Mouse (Mus musculus) thymus, postnatal 36 days (tissue): ENCODE results near the gene Ccdc77.
"Not testable (repeated sequence)": the region's sequence is repeated elsewhere in the genome, so short reads cannot be mapped to it uniquely, and the experiment has no call there.

Source experiments
- DNase-seq, 2 experiments: peaks; one replicate each; pipeline ENCODE4 v3.0.0; 2022; ENCODE audit warnings: mixed read lengths in 2 of 2

The Ccdc77 gene

GRCm38 (mm10) chr6:120309338-120309737, 54.8 kb downstream of the Ccdc77 start:
- no peak for DNase-seq

- no peak for DNase-seq
Measured at GRCm38 (mm10) chr6:120306859-120307594, 57.1 kb downstream of the Ccdc77 start.

DNA sequence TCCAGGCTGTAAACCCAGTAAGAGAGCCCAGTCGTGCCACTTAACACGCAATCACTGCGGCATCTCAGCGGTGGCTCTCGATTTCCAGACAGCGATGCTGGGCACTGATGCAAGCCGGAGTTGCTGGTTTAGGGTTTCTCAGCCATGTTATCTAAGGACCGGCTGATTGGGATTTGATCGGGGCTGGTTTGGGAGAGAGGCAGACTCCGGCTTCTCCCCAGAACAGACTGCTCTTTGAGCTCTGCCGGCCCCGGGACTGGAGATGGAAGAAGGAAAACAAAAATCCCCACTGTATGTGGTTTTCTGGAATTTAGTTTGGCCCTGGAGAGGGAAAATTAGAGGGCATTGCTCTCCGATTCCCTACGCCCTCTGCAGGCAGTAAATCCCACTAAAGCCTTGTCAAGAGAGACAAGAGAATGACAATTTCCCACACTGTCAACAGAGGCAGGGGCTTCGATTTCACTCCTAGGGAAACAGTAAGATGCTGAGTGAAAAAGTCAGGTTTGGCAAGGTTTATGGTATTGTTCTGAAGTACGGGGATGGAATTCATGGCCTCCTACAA, 61.3 kb downstream of the Ccdc77 start:
- no peak for DNase-seq

DNA sequence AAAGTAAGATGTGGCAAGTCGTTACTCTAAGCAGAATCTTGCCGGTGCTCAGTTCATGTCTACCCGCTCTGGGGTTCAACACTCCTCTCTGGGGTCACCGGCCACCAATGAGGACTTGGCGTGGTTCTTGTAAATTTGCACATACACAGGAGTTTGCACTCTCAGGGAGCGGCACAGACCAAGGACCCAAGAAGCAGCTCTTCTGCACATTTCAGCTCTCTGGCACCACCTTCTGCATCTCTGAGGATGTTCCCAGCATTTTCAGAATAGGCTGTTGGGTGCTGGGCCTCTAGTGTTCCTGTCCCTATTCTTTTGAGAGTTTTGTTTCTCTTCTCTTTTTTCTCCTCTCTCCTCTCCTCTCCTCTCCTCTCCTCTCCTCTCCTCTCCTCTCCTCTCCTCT, 63.0 kb downstream of the Ccdc77 start:
- DNase-seq: peak; percentile 20 to 28

DNA sequence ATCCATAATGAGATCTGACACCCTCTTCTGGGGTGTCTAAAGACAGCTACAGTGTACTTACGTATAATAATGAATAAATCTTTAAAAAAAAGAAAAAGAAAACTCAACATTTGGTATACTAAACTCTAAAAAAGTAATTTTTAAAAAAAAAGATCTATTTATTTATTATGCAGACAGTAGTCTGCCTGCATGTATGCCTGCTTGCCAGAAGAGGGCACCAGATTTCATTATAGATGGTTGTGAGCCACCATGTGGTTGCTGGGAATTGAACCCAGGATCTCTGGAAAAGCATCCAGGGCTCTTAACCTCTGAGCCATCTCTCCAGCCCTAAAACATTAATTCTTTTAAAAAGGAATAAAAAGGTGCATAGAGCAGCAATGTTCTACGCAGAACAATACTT, 67.6 kb downstream of the Ccdc77 start:
- DNase-seq: not testable (repeated sequence)

- peak; percentile 31 to 51 for DNase-seq
Measured at GRCm38 (mm10) chr6:120294785-120295133, 69.4 kb downstream of the Ccdc77 start.

DNA sequence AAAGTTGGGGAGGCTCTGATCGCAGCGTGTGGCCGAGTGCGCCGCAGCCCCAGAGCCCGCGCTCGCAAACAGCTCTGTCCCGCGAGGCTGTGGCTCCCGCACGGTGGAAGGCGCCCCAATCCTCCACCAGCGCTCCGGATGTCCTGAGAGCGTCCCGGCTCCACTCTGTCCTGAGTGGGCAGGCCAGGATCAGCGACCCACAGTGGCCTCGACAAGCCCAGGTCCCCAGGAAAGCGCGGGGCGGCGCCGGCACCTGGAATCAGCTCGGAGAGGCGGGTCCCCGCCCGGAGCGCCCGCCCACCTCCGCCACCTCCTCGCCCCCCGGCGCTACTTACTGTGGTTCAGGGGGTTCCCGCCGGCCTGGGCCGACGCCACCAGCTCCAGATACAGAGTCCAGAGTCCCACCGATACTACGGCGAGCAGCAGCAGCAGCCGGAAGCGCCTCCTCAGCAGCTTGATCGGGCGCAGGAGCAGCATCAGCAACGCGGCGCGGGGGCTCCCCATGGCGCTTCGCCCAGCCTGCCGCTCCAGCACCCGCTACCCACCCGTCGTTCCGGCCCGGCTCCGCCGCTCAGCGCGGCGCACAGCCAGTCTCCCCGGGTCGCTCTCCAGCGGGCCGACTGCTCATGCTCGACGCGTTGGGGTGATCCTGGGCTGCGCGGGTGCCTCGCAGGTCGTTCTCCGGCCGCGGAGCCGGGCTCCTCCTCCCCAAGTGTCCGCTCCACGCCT, 70.0 kb downstream of the Ccdc77 start, which contains the start of the genes D330020A13Rik and B4galnt3:
Gene D330020A13Rik, plus strand, starts transcription at position 309 of the 729 bp plus-strand sequence.
Gene B4galnt3, minus strand, starts transcription at position 504 of the 729 bp plus-strand sequence.
- peak; percentile 49 to 56 for DNase-seq

GRCm38 (mm10) chr6:120291396-120292009, 72.7 kb downstream of the Ccdc77 start:
- DNase-seq: no peak

GRCm38 (mm10) chr6:120289430-120289829, 74.7 kb downstream of the Ccdc77 start:
- DNase-seq: no peak

DNA sequence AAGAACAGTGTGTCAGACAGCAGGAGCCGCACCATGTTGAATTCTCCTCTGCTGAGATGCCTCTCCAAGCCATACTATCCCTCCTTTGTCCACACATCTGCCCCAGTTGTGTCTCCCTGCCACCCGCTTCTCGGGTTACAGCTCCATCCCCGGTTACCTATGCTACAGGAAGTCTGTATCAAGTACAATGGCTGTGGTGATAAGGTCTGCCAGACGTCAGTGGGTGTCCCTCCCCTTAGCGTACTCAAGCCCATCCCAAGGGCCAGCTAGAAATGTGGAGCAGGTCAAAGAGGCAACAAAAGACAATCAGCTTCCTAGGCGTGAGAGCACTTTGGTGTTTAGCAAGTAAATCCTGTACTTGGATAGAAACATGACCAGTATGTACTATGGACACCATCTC, 75.6 kb downstream of the Ccdc77 start:
- no peak for DNase-seq

DNA sequence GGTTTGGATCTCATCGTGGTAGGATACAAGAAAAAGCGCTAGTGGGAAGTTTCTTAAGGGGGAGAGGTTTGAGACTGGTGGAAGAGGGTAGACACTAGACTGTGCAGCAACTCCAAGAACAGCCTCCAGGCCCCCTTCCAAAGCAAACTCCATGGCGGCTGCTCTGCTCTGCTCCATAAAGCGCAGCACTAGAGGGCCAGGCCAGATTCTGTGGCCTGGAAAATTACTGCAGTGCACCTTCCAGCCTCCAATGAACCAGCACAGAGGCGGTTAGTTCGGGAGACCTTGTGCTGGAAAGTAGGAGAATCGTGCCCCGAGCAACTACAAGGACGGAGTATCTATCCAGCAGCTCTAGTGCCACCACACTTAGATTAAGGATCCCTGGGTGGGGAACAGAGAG, 76.9 kb downstream of the Ccdc77 start:
- no peak for DNase-seq

DNA sequence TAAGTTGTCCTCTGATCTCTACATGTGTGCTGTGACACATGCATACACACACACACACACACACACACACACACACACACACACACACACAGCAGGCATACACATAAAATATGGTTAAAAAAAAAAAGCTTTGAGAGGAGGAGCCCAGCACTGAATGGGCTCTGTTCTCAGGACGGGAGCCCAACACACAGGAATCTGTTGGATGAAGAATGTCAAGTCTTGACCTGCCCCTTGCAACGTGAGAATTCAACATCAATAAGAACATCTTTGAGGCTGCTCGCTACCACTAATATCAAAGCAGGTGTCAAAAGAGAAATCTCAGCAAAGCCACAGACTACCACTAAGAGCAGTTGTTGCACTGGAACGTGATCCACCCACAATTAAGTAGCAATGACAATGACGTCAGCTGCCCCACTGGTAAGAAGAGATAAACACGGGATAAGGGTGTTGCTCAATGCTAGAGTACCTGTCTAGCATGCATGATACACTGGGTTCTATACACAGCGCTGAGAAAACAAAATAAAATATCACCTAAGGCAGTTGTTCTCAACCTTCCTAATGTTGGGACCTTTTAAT, 87.2 kb downstream of the Ccdc77 start:
- DNase-seq: no peak

GRCm38 (mm10) chr6:120275301-120275700, 88.9 kb downstream of the Ccdc77 start:
- no peak for DNase-seq

- DNase-seq: no peak
Measured at GRCm38 (mm10) chr6:120274887-120275286, 89.3 kb downstream of the Ccdc77 start.
